Mouse (Mus musculus) lung, adult 2 months (tissue): ENCODE data around the gene Cmss1.

Source experiments
- CTCF ChIP-seq: fragments of 200-500 bp; IDR thresholded peaks from 2 replicates; pipeline ENCODE4 v1.5.1; 2011; ENCODE audit warnings: mild to moderate bottlenecking, low read length, control low read depth; ENCODE audit not compliant: insufficient read depth
- POLR2A ChIP-seq: fragments of 200-500 bp; IDR thresholded peaks from 2 replicates; pipeline ENCODE4 v1.6.1; 2011; ENCODE audit warnings: low read depth, mild to moderate bottlenecking, control low read depth, low read length, borderline replicate concordance; ENCODE audit errors: extremely low read depth

DNA sequence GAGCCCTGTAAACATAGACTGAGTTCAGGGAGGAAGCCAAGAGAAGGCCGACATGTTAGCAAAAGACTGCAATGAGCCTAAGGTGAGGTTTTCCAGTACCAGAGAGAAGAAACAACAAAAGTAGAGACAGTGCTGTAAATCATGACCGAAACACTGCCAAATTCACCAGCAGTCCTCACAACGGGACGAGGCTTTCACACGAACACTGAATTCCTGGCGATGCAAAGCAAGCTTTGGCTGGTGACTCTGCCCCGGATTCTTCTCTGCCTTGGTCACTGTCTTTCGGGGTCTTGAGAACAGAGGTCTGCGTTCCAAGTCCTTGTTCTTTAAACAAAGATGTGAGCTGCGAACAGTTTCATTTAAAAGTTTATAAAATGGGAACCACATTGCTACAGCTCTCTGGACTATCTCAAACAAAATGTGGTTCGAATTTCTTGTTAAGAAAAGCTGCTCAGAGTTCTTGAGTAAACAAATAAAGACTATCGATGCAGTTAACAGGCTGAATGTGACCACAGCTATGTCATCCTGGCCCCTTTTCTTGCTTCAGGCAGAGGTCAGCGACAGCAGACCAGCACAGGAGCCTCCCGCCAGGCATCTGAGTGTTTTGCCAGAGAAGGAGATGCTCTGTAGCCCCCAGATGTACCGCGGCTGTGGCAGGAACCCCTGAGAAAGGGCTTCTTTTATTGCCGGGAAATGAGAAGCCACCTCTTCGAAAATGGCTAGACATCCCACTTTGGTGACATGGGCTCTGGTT is 239.5 kb downstream of the Cmss1 start:
- TF ChIP-seq CTCF, result no peak
- TF ChIP-seq POLR2A, result no peak
